Mouse (Mus musculus) forebrain, embryonic 16.5 days (tissue): ENCODE measurements at regions not wholly inside any gene's neighbourhood (a gene's known extent, or its start where the extent isn't known, plus 50 kb on each side); places are given as distances from the start of the nearest gene placed in this dataset.

Experiments used
- ATAC-seq: fragments of 200-750 bp; cut with Nextera tagmentation; 2 replicates; pipeline ENCODE4 v1.8.0; 2017; ENCODE audit warnings: mild to moderate bottlenecking, moderate library complexity
- H3K27ac ChIP-seq: fragments of 300-500 bp; sonication (generic); 2 replicates; pipeline ENCODE4 v1.5.1; 2014; ENCODE audit warnings: low read length, control low read depth
- H3K27me3 ChIP-seq: fragments of 300-500 bp; sonication (generic); replicated peaks from 2 replicates; pipeline ENCODE4 v1.6.1; 2014; ENCODE audit warnings: low read length; ENCODE audit not compliant: control insufficient read depth, insufficient read depth
- H3K36me3 ChIP-seq: fragments of 300-500 bp; sonication (generic); 2 replicates; pipeline ENCODE4 v1.6.1; 2014; ENCODE audit not compliant: control insufficient read depth, insufficient read depth
- H3K4me1 ChIP-seq: fragments of 300-500 bp; sonication (generic); replicated peaks from 2 replicates; pipeline ENCODE4 v1.6.1; 2014; ENCODE audit warnings: low read length; ENCODE audit not compliant: control insufficient read depth, insufficient read depth
- H3K4me2 ChIP-seq: fragments of 300-500 bp; sonication (generic); 2 replicates; pipeline ENCODE4 v1.6.1; 2014; ENCODE audit warnings: mild to moderate bottlenecking, low read length, control low read depth
- H3K4me3 ChIP-seq: fragments of 300-500 bp; sonication (generic); replicated peaks from 2 replicates; pipeline ENCODE4 v1.5.1; 2014; ENCODE audit warnings: mild to moderate bottlenecking, low read length, control low read depth
- H3K9ac ChIP-seq: fragments of 300-500 bp; sonication (generic); replicated peaks from 2 replicates; pipeline ENCODE4 v1.6.1; 2014; ENCODE audit warnings: low read depth, low read length, control low read depth
- H3K9me3 ChIP-seq: fragments of 300-500 bp; sonication (generic); 2 replicates; pipeline ENCODE4 v1.6.1; 2016; ENCODE audit warnings: low read length; ENCODE audit not compliant: control insufficient read depth
- WGBS: fragments of 180-500 bp; shearing (Covaris S2); extraction: QIAGEN DNeasy Blood & Tissue Kit; methylation state at CpG from one replicate; pipeline ENCODE4 v1.1.7; 2014; 5-methylcytosine and 5-hydroxymethylcytosine counted together

- peak; percentile 23; the same call in 1 of the 2 replicates for ATAC-seq
- H3K4me2 ChIP-seq: no peak overlapping the region
- H3K4me1 ChIP-seq: 0 out of 2 replicates have a peak, but pooled peaks cover 4% of the 10 kb centered on the region
- H3K9me3 ChIP-seq: no peaks in the 10 kb centered on the region
- H3K36me3 ChIP-seq: no peaks in the 10 kb centered on the region
- H3K27ac ChIP-seq: no peak overlapping the region
- no peaks in the 10 kb centered on the region for H3K27me3 ChIP-seq
- no peak overlapping the region for H3K4me3 ChIP-seq
- H3K9ac ChIP-seq: no peak overlapping the region
- WGBS: 22% methylated on average over 4 of the region's 4 CpGs
Measured at GRCm38 (mm10) chr16:87263571-87263970, 90.4 kb upstream of the N6amt1 start.

- H3K4me3 ChIP-seq: no peak overlapping the region
- no peaks in the 10 kb centered on the region for H3K9me3 ChIP-seq
- no peaks in the 10 kb centered on the region for H3K36me3 ChIP-seq
- 73% methylated on average over 8 of the region's 8 CpGs for WGBS
- no peak overlapping the region for H3K9ac ChIP-seq
- no peaks in the 10 kb centered on the region for H3K27me3 ChIP-seq
- H3K4me2 ChIP-seq: no peak overlapping the region
- ATAC-seq: no peak
- 0 out of 2 replicates have a peak, but pooled peaks cover 4% of the 10 kb centered on the region for H3K4me1 ChIP-seq
- no peak overlapping the region for H3K27ac ChIP-seq
Measured at GRCm38 (mm10) chr16:87263041-87263440, 90.9 kb upstream of the N6amt1 start.

- 0 out of 2 replicates have a peak, but pooled peaks cover 4% of the 10 kb centered on the region for H3K4me1 ChIP-seq
- ATAC-seq: no peak
- H3K9me3 ChIP-seq: no peaks in the 10 kb centered on the region
- WGBS: 78% methylated on average over 3 of the region's 3 CpGs
- H3K4me3 ChIP-seq: no peak overlapping the region
- no peak overlapping the region for H3K9ac ChIP-seq
- H3K36me3 ChIP-seq: no peaks in the 10 kb centered on the region
- H3K27ac ChIP-seq: no peak overlapping the region
- H3K4me2 ChIP-seq: no peak overlapping the region
- H3K27me3 ChIP-seq: no peaks in the 10 kb centered on the region
Measured at GRCm38 (mm10) chr16:87262497-87262896, 91.5 kb upstream of the N6amt1 start.

- H3K4me3 ChIP-seq: no peak overlapping the region
- H3K4me2 ChIP-seq: no peak overlapping the region
- 0 out of 2 replicates have a peak, but pooled peaks cover 4% of the 10 kb centered on the region for H3K4me1 ChIP-seq
- no peaks in the 10 kb centered on the region for H3K9me3 ChIP-seq
- ATAC-seq: 0 out of 2 replicates have a peak, but pooled peaks have one; percentile 54
- 59% methylated on average over 7 of the region's 7 CpGs for WGBS
- no peaks in the 10 kb centered on the region for H3K27me3 ChIP-seq
- no peak overlapping the region for H3K27ac ChIP-seq
- H3K9ac ChIP-seq: no peak overlapping the region
- H3K36me3 ChIP-seq: no peaks in the 10 kb centered on the region
Measured at GRCm38 (mm10) chr16:87261527-87261926, 92.5 kb upstream of the N6amt1 start.

- no peak overlapping the region for H3K27ac ChIP-seq
- H3K36me3 ChIP-seq: no peaks in the 10 kb centered on the region
- H3K4me1 ChIP-seq: no peaks in the 10 kb centered on the region
- H3K27me3 ChIP-seq: no peaks in the 10 kb centered on the region
- no peak overlapping the region for H3K4me2 ChIP-seq
- H3K4me3 ChIP-seq: no peak overlapping the region
- WGBS: 96% methylated on average over 1 of the region's 1 CpGs
- H3K9me3 ChIP-seq: no peaks in the 10 kb centered on the region
- no peak for ATAC-seq
- no peak overlapping the region for H3K9ac ChIP-seq
Measured at GRCm38 (mm10) chr16:87254736-87255135, 99.2 kb upstream of the N6amt1 start.

- WGBS: 83% methylated on average over 10 of the region's 10 CpGs
- no peaks in the 10 kb centered on the region for H3K27me3 ChIP-seq
- H3K9me3 ChIP-seq: no peaks in the 10 kb centered on the region
- no peak overlapping the region for H3K27ac ChIP-seq
- no peak overlapping the region for H3K4me2 ChIP-seq
- no peak for ATAC-seq
- H3K36me3 ChIP-seq: no peaks in the 10 kb centered on the region
- 0 out of 2 replicates have a peak, but pooled peaks cover 2% of the 10 kb centered on the region for H3K4me1 ChIP-seq
- H3K9ac ChIP-seq: no peak overlapping the region
- no peak overlapping the region for H3K4me3 ChIP-seq
Measured at GRCm38 (mm10) chr16:87250531-87250930, 103.5 kb upstream of the N6amt1 start.

- H3K4me2 ChIP-seq: no peak overlapping the region
- H3K4me1 ChIP-seq: 0 out of 2 replicates have a peak, but pooled peaks cover 2% of the 10 kb centered on the region
- no peaks in the 10 kb centered on the region for H3K36me3 ChIP-seq
- no peak overlapping the region for H3K27ac ChIP-seq
- H3K27me3 ChIP-seq: no peaks in the 10 kb centered on the region
- 30% methylated on average over 7 of the region's 7 CpGs for WGBS
- no peaks in the 10 kb centered on the region for H3K9me3 ChIP-seq
- H3K9ac ChIP-seq: no peak overlapping the region
- ATAC-seq: peak; percentile 13; the same call in 1 of the 2 replicates
- H3K4me3 ChIP-seq: no peak overlapping the region
Measured at GRCm38 (mm10) chr16:87249903-87250302, 104.1 kb upstream of the N6amt1 start.

- H3K4me3 ChIP-seq: no peak overlapping the region
- ATAC-seq: peak; percentile 41; the same call in 1 of the 2 replicates
- H3K9ac ChIP-seq: no peak overlapping the region
- no peaks in the 10 kb centered on the region for H3K27me3 ChIP-seq
- 0 out of 2 replicates have a peak, but pooled peaks cover 2% of the 10 kb centered on the region for H3K4me1 ChIP-seq
- no peaks in the 10 kb centered on the region for H3K9me3 ChIP-seq
- WGBS: 40% methylated on average over 6 of the region's 6 CpGs
- H3K4me2 ChIP-seq: no peak overlapping the region
- no peaks in the 10 kb centered on the region for H3K36me3 ChIP-seq
- H3K27ac ChIP-seq: no peak overlapping the region
Measured at GRCm38 (mm10) chr16:87248501-87249030, 105.4 kb upstream of the N6amt1 start.

GRCm38 (mm10) chr16:87245933-87246791, 107.8 kb upstream of the N6amt1 start:
- Histone ChIP-seq H3K36me3 (no peaks in the 10 kb centered on the region), H3K9ac (no peak overlapping the region), H3K4me1 (0 out of 2 replicates have a peak, but pooled peaks cover 2% of the 10 kb centered on the region), H3K27me3 (no peaks in the 10 kb centered on the region), H3K9me3 (no peaks in the 10 kb centered on the region), H3K4me3 (no peak overlapping the region), H3K4me2 (peak overlapping the region; percentile 19; the same call in 1 of the 2 replicates), H3K27ac (no peak overlapping the region)
- 59% methylated on average over 26 of the region's 26 CpGs for WGBS
- peak; percentile 70 for ATAC-seq
